Mouse (Mus musculus) lung, postnatal 0 days (tissue): Measurements from ENCODE around the gene Ksr2.

Source experiments
- CTCF ChIP-seq: IDR thresholded peaks from 2 replicates; pipeline ENCODE4 v1.5.1; 2016; ENCODE audit warnings: antibody characterized with exemption, mild to moderate bottlenecking
- EP300 ChIP-seq: IDR thresholded peaks from 2 replicates; pipeline ENCODE4 v1.6.1; 2016; ENCODE audit warnings: antibody characterized with exemption, mild to moderate bottlenecking, control low read depth

- no peak for TF ChIP-seq EP300
- no peak for TF ChIP-seq CTCF
Measured at GRCm38 (mm10) chr5:117697589-117697988, 283.8 kb downstream of the Ksr2 start.
